Mouse (Mus musculus) right cerebral cortex, postnatal 4 days (tissue): ENCODE data around the gene Palld.

Experiments used
- DNase-seq: peaks from one replicate; pipeline ENCODE4 v3.0.0-alpha.2; 2022

Gene Palld

DNA sequence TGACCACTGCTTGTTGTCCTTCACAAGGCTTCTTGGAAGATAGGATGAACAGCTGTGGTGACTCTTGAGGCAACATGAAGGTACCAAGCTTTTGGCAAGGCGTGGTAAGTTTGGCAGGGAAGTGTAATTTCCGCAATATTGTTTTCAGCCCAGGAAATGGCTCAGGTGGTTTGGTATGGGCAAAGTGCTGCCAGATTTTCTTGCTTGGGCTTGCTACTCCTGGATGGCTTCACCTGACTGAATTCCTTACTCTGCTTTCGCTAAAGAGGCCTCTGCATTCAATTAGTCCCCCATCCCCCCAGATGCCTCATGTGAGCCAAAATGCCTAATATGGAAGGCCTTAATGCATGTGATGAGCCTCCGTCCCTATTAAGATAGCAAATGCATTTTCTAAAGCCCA lies 322.7 kb downstream of the Palld start:
- no peak for DNase-seq

DNA sequence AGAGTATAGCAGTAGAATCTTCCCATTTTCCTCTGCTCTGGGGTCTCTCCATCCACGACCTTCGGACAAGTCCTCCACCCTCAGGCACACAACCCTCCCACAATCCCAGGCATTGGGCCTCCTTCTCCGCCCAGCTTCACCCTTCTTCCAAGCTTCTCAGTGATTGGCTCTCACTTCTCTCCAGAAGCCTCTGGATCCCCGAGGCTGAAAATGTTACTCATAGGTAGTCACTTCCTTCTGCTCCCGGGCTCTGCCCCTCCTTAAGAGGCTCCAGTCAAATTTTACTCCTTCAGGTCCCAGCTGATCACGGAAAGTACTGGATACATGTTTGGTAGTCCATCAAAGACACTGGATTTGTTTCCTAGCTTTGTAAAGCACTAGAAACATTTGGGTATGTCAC lies 323.7 kb downstream of the Palld start:
- DNase-seq = no peak

GRCm38 (mm10) chr8:61575096-61575653 lies 327.3 kb downstream of the Palld start:
- no peak for DNase-seq

DNA sequence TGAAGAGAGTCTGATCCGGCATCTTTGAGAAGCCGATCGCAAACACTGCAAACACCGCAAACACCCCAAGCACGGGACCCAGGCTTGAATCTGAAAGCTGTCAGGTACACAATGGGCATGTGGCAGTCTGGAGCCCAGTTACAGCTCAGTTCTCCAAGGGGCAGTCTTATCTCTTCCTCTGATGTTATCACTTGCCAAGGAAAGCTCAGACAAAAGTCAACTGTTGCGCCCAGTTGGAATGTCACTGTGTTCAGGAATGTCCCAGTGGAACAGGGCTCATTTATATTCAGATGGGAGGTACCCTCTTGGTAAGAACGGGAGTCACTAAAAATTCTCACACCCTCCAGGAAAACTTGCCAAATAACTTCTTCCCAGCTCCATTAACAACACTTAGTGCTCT lies 328.0 kb downstream of the Palld start:
- no peak for DNase-seq

GRCm38 (mm10) chr8:61573179-61573937 lies 329.1 kb downstream of the Palld start:
- no peak for DNase-seq

- DNase-seq = no peak
Observed at GRCm38 (mm10) chr8:61572697-61573096, 329.8 kb downstream of the Palld start.

DNA sequence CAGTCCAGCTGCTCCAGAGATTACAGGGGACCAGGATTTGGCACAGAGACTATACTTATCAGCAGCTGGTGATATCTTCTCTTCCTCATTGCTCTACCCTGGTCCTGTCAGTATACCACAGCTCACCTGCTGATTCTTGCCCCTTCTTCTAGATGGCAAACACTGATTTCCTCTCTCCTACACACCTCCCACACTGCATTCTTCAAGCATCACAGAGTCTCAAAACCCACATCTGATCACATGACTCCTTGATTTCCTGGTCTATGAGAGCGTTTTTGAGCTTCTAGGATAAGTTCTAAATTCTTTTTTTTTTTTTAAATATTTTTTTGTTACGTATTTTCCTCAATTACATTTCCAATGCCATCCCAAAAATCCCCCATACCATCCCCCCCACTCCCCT lies 331.9 kb downstream of the Palld start:
- no peak for DNase-seq

GRCm38 (mm10) chr8:61569721-61570120 lies 332.8 kb downstream of the Palld start:
- DNase-seq = no peak

DNA sequence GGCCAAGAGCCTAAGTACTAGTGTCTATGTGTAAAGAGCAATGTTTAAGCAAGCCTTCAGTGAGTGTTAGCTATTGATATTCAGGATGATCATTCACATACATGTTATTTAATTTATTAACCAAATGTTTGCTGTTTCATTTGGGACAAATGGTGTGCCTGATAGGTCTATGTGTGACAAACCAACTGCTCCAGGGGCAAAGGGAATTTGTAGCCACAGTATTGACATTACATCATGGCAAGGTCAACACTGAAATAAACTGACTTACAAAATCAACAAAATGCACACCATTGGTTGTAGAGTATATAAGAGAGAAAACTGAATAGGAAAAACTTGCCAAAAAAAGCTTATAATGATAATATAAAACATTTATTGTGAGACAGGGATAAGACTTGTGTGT lies 333.3 kb downstream of the Palld start:
- DNase-seq = no peak

- DNase-seq = no peak
Observed at GRCm38 (mm10) chr8:61563378-61563777, 339.1 kb downstream of the Palld start.

GRCm38 (mm10) chr8:61562626-61563025 lies 339.9 kb downstream of the Palld start:
- DNase-seq = no peak

DNA sequence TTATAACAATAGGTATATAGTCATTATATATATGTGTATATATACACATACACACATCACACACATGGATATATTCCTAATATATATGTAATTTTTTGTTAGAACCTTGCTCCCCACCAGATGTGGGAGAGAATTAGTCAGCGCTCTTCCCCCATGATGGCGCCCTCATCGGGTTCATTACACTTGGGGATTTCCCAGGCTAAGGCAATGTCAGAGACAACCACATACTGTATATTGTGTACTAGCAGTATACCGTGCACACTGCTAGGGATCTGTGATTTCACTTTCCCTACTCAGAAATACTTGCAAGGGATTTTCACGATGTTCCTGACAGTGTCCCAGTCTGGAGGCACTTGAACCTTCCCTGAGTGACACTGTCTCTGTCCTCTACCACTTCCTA lies 341.3 kb downstream of the Palld start:
- DNase-seq = no peak

GRCm38 (mm10) chr8:61559979-61560378 lies 342.5 kb downstream of the Palld start:
- DNase-seq = no peak

GRCm38 (mm10) chr8:61559450-61559849 lies 343.0 kb downstream of the Palld start:
- DNase-seq = no peak

GRCm38 (mm10) chr8:61558051-61558846 lies 344.2 kb downstream of the Palld start:
- DNase-seq = no peak

DNA sequence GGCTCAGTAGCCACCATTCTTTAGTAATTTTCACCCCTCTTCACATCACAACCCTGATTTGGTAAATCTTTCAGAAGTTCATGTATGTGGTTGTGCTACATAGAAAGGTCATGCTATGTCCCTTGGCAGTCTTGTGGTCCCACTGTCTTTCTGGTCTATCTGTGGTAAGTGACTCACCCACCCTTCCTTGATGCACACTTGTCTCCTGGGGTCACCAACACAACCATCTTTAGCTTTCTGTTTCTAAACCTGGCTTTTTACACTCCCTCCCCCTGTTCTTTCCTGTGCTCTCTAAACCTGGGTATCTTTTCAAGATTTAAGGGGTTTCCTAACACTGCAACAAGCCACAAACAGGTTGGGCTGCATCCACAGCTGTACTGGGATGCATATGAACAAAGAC lies 345.5 kb downstream of the Palld start:
- DNase-seq = no peak

DNA sequence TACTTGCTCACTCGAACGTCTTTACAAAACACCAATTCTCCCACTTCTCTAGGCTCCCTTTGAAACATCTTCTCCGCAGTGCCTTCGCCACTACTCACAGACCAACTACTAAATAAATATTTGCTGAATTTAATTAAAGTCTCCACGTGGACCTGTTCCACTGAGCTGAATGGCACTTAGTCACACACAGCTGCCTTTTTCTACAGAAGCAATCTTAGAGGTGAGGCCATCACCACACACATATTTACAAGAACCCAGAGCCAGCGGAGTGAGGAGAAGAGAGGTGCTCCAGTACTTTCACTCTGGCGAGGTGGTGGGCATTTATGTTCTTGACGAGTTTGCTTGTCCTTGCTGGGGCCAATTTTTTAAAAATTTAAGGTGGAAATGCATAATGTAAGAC lies 346.3 kb downstream of the Palld start:
- DNase-seq = no peak

DNA sequence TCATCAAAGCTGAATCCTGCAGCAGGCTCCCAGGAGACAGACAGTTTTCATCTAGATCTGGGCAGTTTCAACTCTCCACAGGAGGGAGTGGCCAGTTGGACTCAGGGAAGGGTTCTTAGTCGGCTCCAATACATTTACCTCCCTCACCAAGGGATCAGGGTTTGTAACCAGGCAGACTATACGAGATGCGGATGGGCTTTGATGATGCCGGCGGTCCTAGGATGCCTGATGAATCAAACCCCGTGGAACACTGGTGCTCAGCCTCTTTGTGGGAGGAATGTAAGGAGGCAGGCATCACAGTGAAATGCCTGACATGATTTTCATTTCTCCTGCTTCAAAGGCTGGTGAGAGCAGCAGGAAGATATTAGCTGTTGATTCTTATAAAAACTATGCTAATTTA lies 347.1 kb downstream of the Palld start:
- no peak for DNase-seq

- DNase-seq = no peak
Observed at GRCm38 (mm10) chr8:61552755-61553402, 349.6 kb downstream of the Palld start.

DNA sequence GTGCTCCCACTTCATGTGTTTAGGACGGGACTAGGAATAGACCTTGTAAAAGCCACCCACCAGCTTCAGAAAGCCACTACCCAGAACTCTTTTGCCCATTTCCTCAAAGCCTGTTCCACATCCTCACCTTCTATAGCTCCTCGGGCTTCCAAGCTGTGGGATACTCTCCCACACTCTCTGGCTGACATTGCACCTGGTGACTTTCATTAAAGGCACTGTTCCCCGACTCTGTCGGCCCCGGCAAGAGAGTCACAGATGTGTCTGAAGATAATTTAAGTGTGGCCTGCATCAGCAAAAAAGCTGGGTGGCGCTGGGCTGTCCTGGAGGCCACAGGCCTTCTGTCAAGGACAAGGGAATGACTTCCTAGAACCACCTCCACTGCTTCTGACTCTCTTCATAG lies 350.3 kb downstream of the Palld start:
- no peak for DNase-seq

- no peak for DNase-seq
Observed at GRCm38 (mm10) chr8:61550006-61550748, 352.3 kb downstream of the Palld start.

DNA sequence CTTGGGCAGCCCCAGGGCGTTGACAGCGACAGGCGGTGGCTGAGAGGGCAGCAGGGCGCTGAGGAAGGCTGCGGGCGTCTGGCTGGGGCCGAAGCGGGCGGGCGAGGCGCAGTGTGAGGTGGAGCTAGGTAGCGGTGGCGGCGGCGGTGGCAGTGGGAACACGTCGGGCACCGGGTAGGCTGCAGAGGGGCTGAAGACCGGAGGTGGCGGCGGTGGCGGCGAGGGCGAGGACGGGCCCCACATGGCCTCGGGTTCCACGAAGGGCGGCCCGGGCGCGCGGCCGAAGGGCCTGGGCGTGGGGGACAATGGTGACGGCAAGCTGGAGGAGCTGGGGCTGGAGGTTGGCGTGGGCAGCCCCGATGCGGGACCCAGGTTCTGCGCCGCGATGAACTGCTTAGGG lies 352.9 kb downstream of the Palld start:
- no peak for DNase-seq
